Mouse (Mus musculus): ENCODE results near the gene Cckbr. TPM values are rescaled to one million over a fixed set of nuclear protein-coding genes. Genes with fewer than 3 reads are reported as not detected.

Cckbr gene
- polyA plus RNA-seq, 1 experiment from 2014 or later, result 0.25 TPM

DNA sequence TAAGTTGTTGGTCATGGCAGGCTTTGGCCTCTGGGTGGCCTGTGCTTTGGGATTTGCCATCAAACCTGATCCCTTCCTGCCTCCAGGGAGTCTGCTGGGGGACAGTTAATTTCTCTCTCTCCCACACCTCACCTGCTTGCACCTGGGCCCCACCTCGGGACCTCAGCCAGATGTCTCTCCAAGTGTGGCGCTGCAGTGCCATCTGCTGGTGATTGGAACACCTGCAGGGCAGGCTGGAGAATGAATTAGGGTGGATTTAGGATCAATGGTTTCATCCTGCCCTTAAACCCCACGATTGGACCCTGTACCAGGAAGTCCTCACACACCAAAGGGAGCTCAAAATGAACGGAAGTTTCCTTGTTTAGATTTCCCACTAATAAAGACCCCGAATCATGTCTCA, 89.6 kb downstream of the Cckbr start:
- Histone ChIP-seq H3K27me3 (ENCODE audit: insufficient read depth, low read length) (no peaks in the 10 kb centered on the region), H3K36me3 (ENCODE audit: insufficient read depth) (no peaks in the 10 kb centered on the region), H3K9ac (no peak overlapping the region), H3K4me3 (ENCODE audit: low read depth, low read length) (no peak overlapping the region), H3K9me3 (ENCODE audit: low read depth, low read length) (no peaks in the 10 kb centered on the region), H3K4me1 (ENCODE audit: insufficient read depth) (no peaks in the 10 kb centered on the region), H3K4me2 (no peak overlapping the region), H3K27ac (ENCODE audit: low read depth) (no peak overlapping the region)
- ATAC-seq (ENCODE audit: insufficient read depth) (peak; percentile 52; the same call in 1 of the 2 replicates), DNase-seq (peak; percentile 74)
- TF ChIP-seq CTCF (IDR thresholded peaks at IDR 0.05; ENCODE audit: low read depth), result peak; percentile 95
- 6% methylated on average over 5 of the region's 5 CpGs for WGBS

DNA sequence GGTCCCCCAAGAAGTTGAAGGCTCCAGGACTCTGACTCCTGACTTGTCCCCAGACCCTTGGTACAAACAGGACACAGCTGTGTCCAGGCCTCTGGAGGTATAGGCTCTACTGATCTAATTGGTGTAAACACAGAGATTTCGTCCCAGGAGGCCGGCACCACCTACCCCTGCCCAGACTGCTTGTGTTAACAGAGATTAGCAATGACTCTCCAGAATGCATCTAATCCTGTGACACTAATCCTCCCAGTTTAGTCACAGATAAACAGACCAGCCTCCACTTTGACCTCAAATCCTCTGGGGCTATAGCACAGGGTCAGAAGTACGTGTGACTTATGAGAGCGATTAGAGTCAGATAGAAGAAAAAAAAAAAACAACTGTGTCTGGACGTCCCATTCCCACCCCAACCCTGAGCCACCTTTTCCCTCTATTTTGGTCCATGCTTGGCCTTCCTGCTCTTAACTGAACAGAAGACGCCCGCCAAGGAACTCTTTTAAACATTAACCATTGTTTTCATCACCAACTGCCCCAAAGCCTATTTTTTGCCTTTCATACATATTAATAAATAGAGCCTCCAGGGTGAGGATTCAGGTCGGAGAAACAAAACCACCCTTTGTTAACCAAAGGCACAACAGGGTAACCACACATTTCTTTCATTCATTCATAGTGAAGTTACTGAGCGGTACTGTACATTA, 91.3 kb downstream of the Cckbr start:
- Histone ChIP-seq H3K36me3 (ENCODE audit: insufficient read depth) (no peaks in the 10 kb centered on the region), H3K9ac (no peak overlapping the region), H3K27me3 (ENCODE audit: insufficient read depth, low read length) (no peaks in the 10 kb centered on the region), H3K4me2 (no peak overlapping the region), H3K27ac (ENCODE audit: low read depth) (no peak overlapping the region), H3K4me3 (ENCODE audit: low read depth, low read length) (no peak overlapping the region), H3K4me1 (ENCODE audit: insufficient read depth) (no peaks in the 10 kb centered on the region), H3K9me3 (ENCODE audit: low read depth, low read length) (no peaks in the 10 kb centered on the region)
- ATAC-seq (ENCODE audit: insufficient read depth) (no peak), DNase-seq (no peak)
- no peak for TF ChIP-seq CTCF (IDR thresholded peaks at IDR 0.05; ENCODE audit: low read depth)
- WGBS, result 35% methylated on average over 9 of the region's 9 CpGs

GRCm38 (mm10) chr7:105519336-105519735, 93.8 kb downstream of the Cckbr start:
- TF ChIP-seq CTCF (IDR thresholded peaks at IDR 0.05; ENCODE audit: low read depth), result no peak
- no peak overlapping the region for H3K4me2 ChIP-seq
- no peaks in the 10 kb centered on the region for H3K27me3 ChIP-seq (ENCODE audit: insufficient read depth, low read length)
- H3K9me3 ChIP-seq (ENCODE audit: low read depth, low read length), result no peaks in the 10 kb centered on the region
- no peak overlapping the region for H3K27ac ChIP-seq (ENCODE audit: low read depth)
- WGBS, result 67% methylated on average over 11 of the region's 11 CpGs
- no peak overlapping the region for H3K4me3 ChIP-seq (ENCODE audit: low read depth, low read length)
- H3K36me3 ChIP-seq (ENCODE audit: insufficient read depth), result no peaks in the 10 kb centered on the region
- no peaks in the 10 kb centered on the region for H3K4me1 ChIP-seq (ENCODE audit: insufficient read depth)
- ATAC-seq (ENCODE audit: insufficient read depth) (no peak), DNase-seq (no peak)
- H3K9ac ChIP-seq, result no peak overlapping the region

DNA sequence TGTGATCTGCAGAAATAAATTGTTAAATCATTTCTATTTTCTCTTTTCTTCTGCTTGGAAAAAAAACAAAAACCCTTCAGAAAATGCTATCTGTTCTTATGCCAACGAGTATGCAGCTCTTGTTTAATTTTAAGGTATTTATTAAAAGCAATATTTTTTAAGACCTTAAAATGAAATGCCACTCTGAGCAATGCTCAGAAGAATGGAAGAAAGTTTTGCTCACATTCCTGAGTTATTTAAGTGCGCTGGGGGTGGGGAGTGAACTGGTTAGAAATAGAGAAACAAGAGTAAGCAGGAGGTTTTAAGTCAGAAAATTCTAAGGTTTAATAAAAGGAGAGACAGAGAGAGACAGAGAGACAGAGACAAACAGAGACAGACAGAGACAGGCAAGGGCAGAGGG, 94.2 kb downstream of the Cckbr start:
- no peak overlapping the region for H3K4me2 ChIP-seq
- H3K36me3 ChIP-seq (ENCODE audit: insufficient read depth), result no peaks in the 10 kb centered on the region
- H3K4me3 ChIP-seq (ENCODE audit: low read depth, low read length), result no peak overlapping the region
- DNase-seq (no peak), ATAC-seq (ENCODE audit: insufficient read depth) (no peak)
- WGBS, result 68% methylated on average over 2 of the region's 2 CpGs
- no peaks in the 10 kb centered on the region for H3K4me1 ChIP-seq (ENCODE audit: insufficient read depth)
- no peak overlapping the region for H3K27ac ChIP-seq (ENCODE audit: low read depth)
- no peaks in the 10 kb centered on the region for H3K27me3 ChIP-seq (ENCODE audit: insufficient read depth, low read length)
- no peaks in the 10 kb centered on the region for H3K9me3 ChIP-seq (ENCODE audit: low read depth, low read length)
- no peak overlapping the region for H3K9ac ChIP-seq
- no peak for TF ChIP-seq CTCF (IDR thresholded peaks at IDR 0.05; ENCODE audit: low read depth)

DNA sequence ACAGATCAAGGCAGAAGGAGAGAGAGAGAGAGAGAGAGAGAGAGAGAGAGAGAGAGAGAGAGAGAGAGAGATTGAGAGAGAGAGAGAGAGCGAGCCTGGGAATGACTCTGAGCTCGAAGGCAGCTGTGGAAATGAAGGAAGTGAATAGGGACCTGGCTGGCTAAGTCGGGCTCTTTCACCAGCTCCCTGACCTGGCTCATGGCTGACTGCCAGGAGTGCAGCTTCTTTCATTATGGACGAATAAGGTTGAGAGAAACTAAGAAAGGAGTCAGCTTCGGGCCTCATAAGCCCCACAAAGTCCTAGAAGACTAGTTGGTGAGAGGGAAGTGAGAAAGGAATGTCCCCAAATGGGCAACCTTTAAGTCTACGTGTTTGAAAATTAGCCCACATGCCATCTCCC, 94.7 kb downstream of the Cckbr start:
- no peak for ATAC-seq (ENCODE audit: insufficient read depth)
- no peak for TF ChIP-seq CTCF (IDR thresholded peaks at IDR 0.05; ENCODE audit: low read depth)
- 32% methylated on average over 6 of the region's 6 CpGs for whole genome bisulfite sequencing
- Histone ChIP-seq H3K36me3 (ENCODE audit: insufficient read depth) (no peaks in the 10 kb centered on the region), H3K4me3 (ENCODE audit: low read depth, low read length) (no peak overlapping the region), H3K9me3 (ENCODE audit: low read depth, low read length) (no peaks in the 10 kb centered on the region), H3K27ac (ENCODE audit: low read depth) (no peak overlapping the region), H3K9ac (no peak overlapping the region), H3K4me2 (no peak overlapping the region), H3K27me3 (ENCODE audit: insufficient read depth, low read length) (no peaks in the 10 kb centered on the region), H3K4me1 (ENCODE audit: insufficient read depth) (no peaks in the 10 kb centered on the region)
- DNase-seq, result peak; percentile 37

Other genes with a start within 250 kb of the Cckbr start
- not detected in 2 replicates for gene Olfr685, start 239.7 kb upstream of the Cckbr start, polyA plus RNA-seq (2014; fragmentation: Nextera tagmentation; extraction: Ambion mirVana)
- not detected in 2 replicates for gene Olfr686, start 218.2 kb upstream of the Cckbr start, polyA plus RNA-seq (2014; fragmentation: Nextera tagmentation; extraction: Ambion mirVana)
- not detected in 2 replicates for gene Olfr688, start 137.6 kb upstream of the Cckbr start, polyA plus RNA-seq (2014; fragmentation: Nextera tagmentation; extraction: Ambion mirVana)
- gene Olfr689, start 114.6 kb upstream of the Cckbr start, polyA plus RNA-seq (2014; fragmentation: Nextera tagmentation; extraction: Ambion mirVana), result not detected in 2 replicates
- not detected in 2 replicates for gene Olfr690, start 91.6 kb upstream of the Cckbr start, polyA plus RNA-seq (2014; fragmentation: Nextera tagmentation; extraction: Ambion mirVana)
- gene Olfr691, start 83.5 kb upstream of the Cckbr start, polyA plus RNA-seq (2014; fragmentation: Nextera tagmentation; extraction: Ambion mirVana), result not detected in 2 replicates
- gene Olfr692, start 57.5 kb upstream of the Cckbr start, polyA plus RNA-seq (2014; fragmentation: Nextera tagmentation; extraction: Ambion mirVana), result not detected in 2 replicates
- gene Gm5901, start 50.7 kb upstream of the Cckbr start, polyA plus RNA-seq (2014; fragmentation: Nextera tagmentation; extraction: Ambion mirVana), result not detected in 2 replicates
- gene Fam160a2, start 25.7 kb upstream of the Cckbr start, polyA plus RNA-seq (2014; fragmentation: Nextera tagmentation; extraction: Ambion mirVana), result 41.9 and 42.3 TPM in 2 replicates
- 0.07 TPM in 1 of 2 replicates, not detected in the other for gene Cnga4, start 21.2 kb upstream of the Cckbr start, polyA plus RNA-seq (2014; fragmentation: Nextera tagmentation; extraction: Ambion mirVana)
- gene Cavin3, start 56.6 kb downstream of the Cckbr start, polyA plus RNA-seq (2014; fragmentation: Nextera tagmentation; extraction: Ambion mirVana), result 96.0 and 96.1 TPM in 2 replicates
- 38.7 and 38.9 TPM in 2 replicates for gene Smpd1, start 128.6 kb downstream of the Cckbr start, polyA plus RNA-seq (2014; fragmentation: Nextera tagmentation; extraction: Ambion mirVana)
- 36.6 and 37.6 TPM in 2 replicates for gene Apbb1, start 155.9 kb downstream of the Cckbr start, polyA plus RNA-seq (2014; fragmentation: Nextera tagmentation; extraction: Ambion mirVana)
- 0.57 and 0.59 TPM in 2 replicates for gene Hpx, start 174.4 kb downstream of the Cckbr start, polyA plus RNA-seq (2014; fragmentation: Nextera tagmentation; extraction: Ambion mirVana)
- 43.8 and 45.3 TPM in 2 replicates for gene Trim3, start 207.8 kb downstream of the Cckbr start, polyA plus RNA-seq (2014; fragmentation: Nextera tagmentation; extraction: Ambion mirVana)
- 200 and 201 TPM in 2 replicates for gene Timm10b, start 214.3 kb downstream of the Cckbr start, polyA plus RNA-seq (2014; fragmentation: Nextera tagmentation; extraction: Ambion mirVana)
- 84.1 and 84.2 TPM in 2 replicates for gene Arfip2, start 214.7 kb downstream of the Cckbr start, polyA plus RNA-seq (2014; fragmentation: Nextera tagmentation; extraction: Ambion mirVana)
- gene Gm45799, start 214.8 kb downstream of the Cckbr start, polyA plus RNA-seq (2014; fragmentation: Nextera tagmentation; extraction: Ambion mirVana), result 22.9 and 31.9 TPM in 2 replicates
- 0.84 and 1.0 TPM in 2 replicates for gene Dnhd1, start 225.1 kb downstream of the Cckbr start, polyA plus RNA-seq (2014; fragmentation: Nextera tagmentation; extraction: Ambion mirVana)

All from lung, embryonic 14.5 days (tissue).